Mouse (Mus musculus): Measurements from ENCODE around the gene Mesd. TPM values are rescaled to one million over a fixed set of nuclear protein-coding genes. Genes with fewer than 3 reads are reported as not detected.

Mesd gene
- polyA plus RNA-seq, 1 experiment from 2014 or later: 101 TPM

- Histone ChIP-seq H3K27ac (ENCODE audit: low read depth, low read length) (no peak overlapping the region), H3K9ac (ENCODE audit: low read depth, low read length) (no peak overlapping the region), H3K36me3 (ENCODE audit: control insufficient read depth, insufficient read depth, low read length) (peaks cover 50% of the 10 kb centered on the region), H3K4me2 (replicated peaks; ENCODE audit: low read depth, low read length) (no peak overlapping the region), H3K9me3 (ENCODE audit: control insufficient read depth, low read length) (no peaks in the 10 kb centered on the region), H3K4me1 (ENCODE audit: control insufficient read depth, insufficient read depth, low read length) (no peaks in the 10 kb centered on the region), H3K4me3 (ENCODE audit: low read length) (no peak overlapping the region), H3K27me3 (ENCODE audit: control insufficient read depth, insufficient read depth, low read length) (no peaks in the 10 kb centered on the region)
- ATAC-seq (ENCODE audit: low FRiP score, low TSS enrichment): no peak
- 67% methylated on average over 3 of the region's 3 CpGs for WGBS
These were observed 16.3 kb downstream of the Mesd start for GRCm38 (mm10) chr7:83900519-83900918.

GRCm38 (mm10) chr7:83901425-83901824, 17.2 kb downstream of the Mesd start:
- H3K36me3 ChIP-seq (ENCODE audit: control insufficient read depth, insufficient read depth, low read length): peaks cover 43% of the 10 kb centered on the region
- H3K4me1 ChIP-seq (ENCODE audit: control insufficient read depth, insufficient read depth, low read length): no peaks in the 10 kb centered on the region
- H3K4me3 ChIP-seq (ENCODE audit: low read length): no peak overlapping the region
- H3K4me2 ChIP-seq (replicated peaks; ENCODE audit: low read depth, low read length): no peak overlapping the region
- ATAC-seq (ENCODE audit: low FRiP score, low TSS enrichment): no peak
- H3K27ac ChIP-seq (ENCODE audit: low read depth, low read length): no peak overlapping the region
- 71% methylated on average over 4 of the region's 4 CpGs for WGBS
- H3K27me3 ChIP-seq (ENCODE audit: control insufficient read depth, insufficient read depth, low read length): no peaks in the 10 kb centered on the region
- H3K9ac ChIP-seq (ENCODE audit: low read depth, low read length): no peak overlapping the region
- peaks cover 2% of the 10 kb centered on the region; the same call in 1 of the 2 replicates for H3K9me3 ChIP-seq (ENCODE audit: control insufficient read depth, low read length)

DNA sequence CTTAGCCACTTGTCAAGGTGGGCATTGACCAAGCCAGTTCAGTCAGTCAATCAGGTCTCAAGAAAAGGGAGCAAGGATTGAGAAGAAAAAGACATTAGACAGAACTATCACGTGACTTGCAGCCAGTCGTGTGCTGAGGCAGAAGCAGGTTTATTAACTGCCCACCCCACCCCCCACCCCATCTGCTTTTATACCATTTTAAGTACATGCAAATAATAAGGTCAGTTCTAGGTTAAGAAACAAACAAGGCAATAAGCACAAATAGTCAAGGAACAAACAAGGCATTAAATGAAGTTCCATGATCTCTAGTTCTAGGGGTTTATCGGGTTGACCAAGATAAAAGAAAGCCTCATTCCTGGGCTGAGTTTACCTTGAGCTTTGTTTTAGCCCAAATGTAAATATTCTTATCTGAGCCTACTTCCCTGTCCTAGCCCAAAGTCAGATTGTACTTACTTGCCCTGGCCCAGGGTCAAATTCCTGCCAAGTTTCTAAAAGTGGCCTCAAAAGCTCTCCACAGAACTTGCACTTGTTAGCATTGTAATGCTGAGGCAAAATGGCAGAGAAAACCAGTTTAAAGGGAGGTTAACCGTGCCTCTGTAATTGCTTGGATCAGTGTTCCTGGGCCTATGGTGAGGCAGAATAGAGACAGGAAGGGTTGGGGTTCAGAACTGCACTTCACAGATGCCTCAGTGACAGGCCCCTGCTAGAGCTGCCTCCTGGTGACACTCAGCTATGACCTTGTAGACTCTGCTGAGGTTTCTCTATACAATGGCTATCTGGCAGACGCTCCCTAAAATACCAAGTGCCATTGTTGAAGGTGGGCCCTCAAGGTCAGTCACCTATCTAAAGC, 18.3 kb downstream of the Mesd start:
- ATAC-seq (ENCODE audit: low FRiP score, low TSS enrichment): no peak
- H3K27ac ChIP-seq (ENCODE audit: low read depth, low read length): no peak overlapping the region

DNA sequence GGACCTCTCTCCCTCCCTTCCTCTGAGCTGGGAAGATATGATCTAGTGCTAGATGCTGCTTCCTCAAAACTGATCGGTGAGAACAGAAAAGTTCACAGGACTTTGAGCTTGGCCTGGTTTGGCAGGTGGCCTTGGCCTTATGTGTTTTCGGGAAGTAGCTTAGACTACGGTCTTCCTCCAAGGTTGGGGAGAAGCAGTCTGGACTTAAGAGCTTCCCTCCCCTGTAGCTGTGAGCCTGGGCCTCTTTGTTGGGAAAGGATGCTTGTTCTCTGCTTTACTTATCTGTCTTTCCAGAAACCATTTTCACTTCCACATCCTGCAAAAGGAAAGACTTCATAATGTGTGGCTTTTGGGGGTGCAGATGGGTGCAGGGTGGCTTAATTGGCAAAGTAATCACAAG, 20.6 kb downstream of the Mesd start:
- Histone ChIP-seq H3K4me1 (ENCODE audit: control insufficient read depth, insufficient read depth, low read length) (no peaks in the 10 kb centered on the region), H3K4me3 (ENCODE audit: low read length) (no peak overlapping the region), H3K9ac (ENCODE audit: low read depth, low read length) (no peak overlapping the region), H3K9me3 (ENCODE audit: control insufficient read depth, low read length) (peaks cover 2% of the 10 kb centered on the region; the same call in 1 of the 2 replicates), H3K36me3 (ENCODE audit: control insufficient read depth, insufficient read depth, low read length) (peaks cover 13% of the 10 kb centered on the region), H3K27me3 (ENCODE audit: control insufficient read depth, insufficient read depth, low read length) (no peaks in the 10 kb centered on the region), H3K27ac (ENCODE audit: low read depth, low read length) (no peak overlapping the region), H3K4me2 (replicated peaks; ENCODE audit: low read depth, low read length) (no peak overlapping the region)
- no peak for ATAC-seq (ENCODE audit: low FRiP score, low TSS enrichment)
- WGBS: 88% methylated on average over 3 of the region's 3 CpGs

More for the DNA sequence above, 18.3 kb downstream of the Mesd start:
- H3K9ac ChIP-seq (ENCODE audit: low read depth, low read length): no peak overlapping the region
- H3K4me3 ChIP-seq (ENCODE audit: low read length): no peak overlapping the region
- 78% methylated on average over 5 of the region's 5 CpGs for WGBS
- H3K27me3 ChIP-seq (ENCODE audit: control insufficient read depth, insufficient read depth, low read length): no peaks in the 10 kb centered on the region
- H3K9me3 ChIP-seq (ENCODE audit: control insufficient read depth, low read length): peaks cover 2% of the 10 kb centered on the region; the same call in 1 of the 2 replicates
- H3K36me3 ChIP-seq (ENCODE audit: control insufficient read depth, insufficient read depth, low read length): peaks cover 36% of the 10 kb centered on the region
- H3K4me1 ChIP-seq (ENCODE audit: control insufficient read depth, insufficient read depth, low read length): no peaks in the 10 kb centered on the region
- no peak overlapping the region for H3K4me2 ChIP-seq (replicated peaks; ENCODE audit: low read depth, low read length)

DNA sequence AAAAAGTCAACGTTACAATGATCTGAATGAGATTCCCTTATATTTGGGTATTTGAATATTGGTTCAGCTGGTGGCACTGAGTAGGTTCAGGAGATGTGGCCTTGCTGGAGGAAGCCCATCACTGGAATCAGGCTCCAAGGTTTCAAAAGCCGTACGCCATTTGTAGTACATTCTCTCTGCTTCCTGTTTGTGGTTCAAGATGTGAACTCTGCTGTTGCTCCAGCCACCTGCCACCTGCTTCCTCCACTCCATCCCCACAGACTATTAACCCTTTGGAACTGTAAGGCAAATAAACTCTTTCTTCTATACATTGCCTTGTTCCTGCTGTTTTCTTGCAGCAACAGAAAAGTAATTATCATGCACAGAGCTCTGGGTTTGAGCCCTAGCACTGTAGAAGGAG, 27.6 kb downstream of the Mesd start:
- no peaks in the 10 kb centered on the region for H3K27me3 ChIP-seq (ENCODE audit: control insufficient read depth, insufficient read depth, low read length)
- no peaks in the 10 kb centered on the region for H3K36me3 ChIP-seq (ENCODE audit: control insufficient read depth, insufficient read depth, low read length)
- H3K4me2 ChIP-seq (replicated peaks; ENCODE audit: low read depth, low read length): no peak overlapping the region
- no peak for ATAC-seq (ENCODE audit: low FRiP score, low TSS enrichment)
- H3K4me1 ChIP-seq (ENCODE audit: control insufficient read depth, insufficient read depth, low read length): no peaks in the 10 kb centered on the region
- no peak overlapping the region for H3K9ac ChIP-seq (ENCODE audit: low read depth, low read length)
- 77% methylated on average over 3 of the region's 3 CpGs for WGBS
- no peak overlapping the region for H3K4me3 ChIP-seq (ENCODE audit: low read length)
- H3K9me3 ChIP-seq (ENCODE audit: control insufficient read depth, low read length): no peaks in the 10 kb centered on the region
- no peak overlapping the region for H3K27ac ChIP-seq (ENCODE audit: low read depth, low read length)

DNA sequence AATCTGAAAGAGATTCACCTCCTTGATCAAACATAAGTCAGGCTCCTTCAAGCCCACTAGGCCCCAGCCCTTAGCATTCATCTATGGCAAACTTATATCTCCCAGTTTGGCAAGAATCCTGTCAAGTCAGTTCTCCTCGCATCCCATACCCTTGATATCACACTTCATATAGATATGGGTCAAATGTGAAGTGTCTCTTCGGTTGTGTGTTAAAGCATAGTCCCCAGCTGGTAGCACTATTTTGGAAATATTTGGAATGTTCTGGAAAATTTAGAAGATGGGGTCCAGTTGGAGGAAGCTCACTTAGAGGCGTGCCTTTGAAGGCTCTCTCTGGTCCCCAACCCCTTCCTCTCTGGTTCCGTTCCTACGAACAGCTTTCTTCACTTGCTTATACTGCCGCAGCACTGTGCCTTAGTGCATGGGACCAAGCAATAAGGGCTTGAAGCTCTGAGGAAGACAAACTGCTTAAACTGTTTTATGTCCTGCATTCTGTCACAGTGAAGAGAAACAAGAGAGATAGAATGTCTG, 29.2 kb downstream of the Mesd start:
- WGBS: 90% methylated on average over 6 of the region's 6 CpGs
- no peak for ATAC-seq (ENCODE audit: low FRiP score, low TSS enrichment)

DNA sequence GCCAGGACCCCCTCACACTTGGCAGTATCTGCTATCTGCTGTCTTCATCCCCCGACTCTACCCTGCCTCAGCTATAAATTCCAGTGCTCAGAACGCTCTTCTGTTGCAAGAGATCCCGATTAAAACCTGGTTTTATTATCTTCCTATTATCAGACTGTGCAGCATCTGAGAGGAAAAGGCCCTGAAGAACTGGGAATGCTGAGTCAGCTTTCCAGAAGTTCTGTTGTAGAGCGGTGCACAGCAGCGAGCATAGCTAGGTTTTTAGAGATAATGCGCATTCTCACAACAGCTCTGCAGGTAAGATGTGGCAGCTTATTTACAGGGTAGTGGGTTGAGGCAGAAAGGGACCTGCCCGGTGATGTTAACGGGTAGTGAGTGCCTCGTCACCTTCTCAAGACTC, 29.7 kb downstream of the Mesd start:
- 74% methylated on average over 9 of the region's 9 CpGs for WGBS
- H3K9me3 ChIP-seq (ENCODE audit: control insufficient read depth, low read length): no peaks in the 10 kb centered on the region
- H3K27me3 ChIP-seq (ENCODE audit: control insufficient read depth, insufficient read depth, low read length): no peaks in the 10 kb centered on the region
- H3K9ac ChIP-seq (ENCODE audit: low read depth, low read length): no peak overlapping the region
- no peak overlapping the region for H3K4me3 ChIP-seq (ENCODE audit: low read length)
- H3K4me1 ChIP-seq (ENCODE audit: control insufficient read depth, insufficient read depth, low read length): no peaks in the 10 kb centered on the region
- no peaks in the 10 kb centered on the region for H3K36me3 ChIP-seq (ENCODE audit: control insufficient read depth, insufficient read depth, low read length)
- H3K4me2 ChIP-seq (replicated peaks; ENCODE audit: low read depth, low read length): no peak overlapping the region
- no peak for ATAC-seq (ENCODE audit: low FRiP score, low TSS enrichment)
- H3K27ac ChIP-seq (ENCODE audit: low read depth, low read length): no peak overlapping the region

More for the DNA sequence above, 29.2 kb downstream of the Mesd start:
- Histone ChIP-seq H3K4me1 (ENCODE audit: control insufficient read depth, insufficient read depth, low read length) (no peaks in the 10 kb centered on the region), H3K9me3 (ENCODE audit: control insufficient read depth, low read length) (no peaks in the 10 kb centered on the region), H3K4me2 (replicated peaks; ENCODE audit: low read depth, low read length) (no peak overlapping the region), H3K27me3 (ENCODE audit: control insufficient read depth, insufficient read depth, low read length) (no peaks in the 10 kb centered on the region), H3K27ac (ENCODE audit: low read depth, low read length) (no peak overlapping the region), H3K9ac (ENCODE audit: low read depth, low read length) (no peak overlapping the region), H3K4me3 (ENCODE audit: low read length) (no peak overlapping the region), H3K36me3 (ENCODE audit: control insufficient read depth, insufficient read depth, low read length) (no peaks in the 10 kb centered on the region)

GRCm38 (mm10) chr7:83914566-83914965, 30.3 kb downstream of the Mesd start:
- H3K9me3 ChIP-seq (ENCODE audit: control insufficient read depth, low read length): no peaks in the 10 kb centered on the region
- no peak overlapping the region for H3K9ac ChIP-seq (ENCODE audit: low read depth, low read length)
- no peak overlapping the region for H3K4me3 ChIP-seq (ENCODE audit: low read length)
- no peaks in the 10 kb centered on the region for H3K4me1 ChIP-seq (ENCODE audit: control insufficient read depth, insufficient read depth, low read length)
- ATAC-seq (ENCODE audit: low FRiP score, low TSS enrichment): no peak
- no peaks in the 10 kb centered on the region for H3K36me3 ChIP-seq (ENCODE audit: control insufficient read depth, insufficient read depth, low read length)
- H3K4me2 ChIP-seq (replicated peaks; ENCODE audit: low read depth, low read length): no peak overlapping the region
- no peaks in the 10 kb centered on the region for H3K27me3 ChIP-seq (ENCODE audit: control insufficient read depth, insufficient read depth, low read length)
- H3K27ac ChIP-seq (ENCODE audit: low read depth, low read length): no peak overlapping the region
- 1% methylated on average over 3 of the region's 3 CpGs for WGBS

- Histone ChIP-seq H3K9ac (ENCODE audit: low read depth, low read length) (no peak overlapping the region), H3K36me3 (ENCODE audit: control insufficient read depth, insufficient read depth, low read length) (no peaks in the 10 kb centered on the region), H3K27me3 (ENCODE audit: control insufficient read depth, insufficient read depth, low read length) (no peaks in the 10 kb centered on the region), H3K9me3 (ENCODE audit: control insufficient read depth, low read length) (no peaks in the 10 kb centered on the region), H3K27ac (ENCODE audit: low read depth, low read length) (no peak overlapping the region), H3K4me1 (ENCODE audit: control insufficient read depth, insufficient read depth, low read length) (no peaks in the 10 kb centered on the region), H3K4me3 (ENCODE audit: low read length) (no peak overlapping the region), H3K4me2 (replicated peaks; ENCODE audit: low read depth, low read length) (no peak overlapping the region)
- ATAC-seq (ENCODE audit: low FRiP score, low TSS enrichment): no peak
- WGBS: 70% methylated on average over 4 of the region's 4 CpGs
These were observed 36.0 kb downstream of the Mesd start for GRCm38 (mm10) chr7:83920241-83920640.
